Mouse (Mus musculus) kidney, embryonic 16.5 days (tissue): ENCODE measurements around the gene Ccnt1. TPM values are rescaled to one million over a fixed set of nuclear protein-coding genes. Genes with fewer than 3 reads are reported as not detected.
"Not testable (repeated sequence)": the region's sequence is repeated elsewhere in the genome, so short reads cannot be mapped to it uniquely, and the experiment has no call there.

Experiments used
- ATAC-seq: fragments of 200-750 bp; cut with Nextera tagmentation; 2 replicates; pipeline ENCODE4 v1.8.0; 2017; ENCODE audit warnings: moderate TSS enrichment; ENCODE audit not compliant: low FRiP score, low TSS enrichment
- H3K27ac ChIP-seq: fragments of 300-500 bp; sonication (generic); 2 replicates; pipeline ENCODE4 v1.5.1; 2014; ENCODE audit warnings: low read length
- H3K27me3 ChIP-seq: fragments of 300-500 bp; sonication (generic); 2 replicates; pipeline ENCODE4 v1.6.1; 2014; ENCODE audit warnings: low read length, control low read depth, mixed read lengths; ENCODE audit not compliant: insufficient read depth
- H3K36me3 ChIP-seq: fragments of 300-500 bp; sonication (generic); 2 replicates; pipeline ENCODE4 v1.6.1; 2014; ENCODE audit warnings: low read length, control low read depth, mixed read lengths; ENCODE audit not compliant: insufficient read depth
- H3K4me1 ChIP-seq: fragments of 300-500 bp; sonication (generic); 2 replicates; pipeline ENCODE4 v1.6.1; 2014; ENCODE audit warnings: low read length, control low read depth, mixed read lengths; ENCODE audit not compliant: insufficient read depth
- H3K4me2 ChIP-seq: fragments of 300-500 bp; sonication (generic); replicated peaks from 2 replicates; pipeline ENCODE4 v1.6.1; 2014; ENCODE audit warnings: low read depth, low read length
- H3K4me3 ChIP-seq: fragments of 300-500 bp; sonication (generic); 2 replicates; pipeline ENCODE4 v1.5.1; 2014; ENCODE audit warnings: mild to moderate bottlenecking, low read length
- H3K9ac ChIP-seq: fragments of 300-500 bp; sonication (generic); replicated peaks from 2 replicates; pipeline ENCODE4 v1.6.1; 2014; ENCODE audit warnings: low read length
- H3K9me3 ChIP-seq: fragments of 300-500 bp; sonication (generic); 2 replicates; pipeline ENCODE4 v1.6.1; 2016; ENCODE audit warnings: low read length, control low read depth
- WGBS: fragments of 180-500 bp; shearing (Covaris S2); extraction: QIAGEN DNeasy Blood & Tissue Kit; methylation state at CpG from one replicate; pipeline ENCODE4 v1.1.7; 2014; 5-methylcytosine and 5-hydroxymethylcytosine counted together
- polyA plus RNA-seq: library from polyadenylated mRNA; unstranded; fragments of >200 nt; fragmentation: Nextera tagmentation; extraction: Ambion mirVana; gene quantifications from 2 replicates; pipeline ENCODE4 v1.2.1, GENCODE M21; 2015

Ccnt1 gene
- polyA plus RNA-seq, 1 experiment from 2014 or later = 64.4 TPM

GRCm38 (mm10) chr15:98514146-98514545 is 56.6 kb downstream of the Ccnt1 start:
- no peak for ATAC-seq
- Histone ChIP-seq H3K4me2 (no peak overlapping the region), H3K9me3 (no peaks in the 10 kb centered on the region), H3K4me3 (no peak overlapping the region), H3K4me1 (peaks cover 10% of the 10 kb centered on the region; the same call in 1 of the 2 replicates), H3K27me3 (no peaks in the 10 kb centered on the region), H3K36me3 (peaks cover 9% of the 10 kb centered on the region), H3K27ac (no peak overlapping the region), H3K9ac (no peak overlapping the region)
- WGBS = 83% methylated on average over 8 of the region's 8 CpGs

DNA sequence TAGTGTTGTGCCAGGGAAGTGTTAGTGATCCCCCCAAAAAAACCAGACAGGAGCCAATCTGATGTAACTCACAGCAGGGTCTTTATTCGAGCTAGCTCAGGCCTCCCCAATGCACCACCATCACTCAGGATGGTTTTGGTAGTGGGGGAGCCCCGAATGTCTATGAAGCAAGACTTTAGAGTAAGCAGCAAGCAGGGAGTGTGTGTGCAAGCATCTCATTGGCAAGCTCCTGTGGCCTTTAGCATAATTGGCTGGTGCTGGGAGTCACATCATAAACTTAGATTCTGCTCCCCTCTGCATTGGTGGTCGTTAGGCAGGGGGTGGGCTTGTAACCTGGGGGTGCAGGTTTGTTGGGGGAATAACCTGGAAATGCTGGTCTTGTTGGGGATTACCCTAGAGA is 57.0 kb downstream of the Ccnt1 start:
- not testable (repeated sequence) for H3K27me3 ChIP-seq, H3K27ac ChIP-seq, H3K9ac ChIP-seq, H3K4me1 ChIP-seq, H3K4me3 ChIP-seq, H3K9me3 ChIP-seq, H3K36me3 ChIP-seq, H3K4me2 ChIP-seq, ATAC-seq
- WGBS = 71% methylated on average over 3 of the region's 3 CpGs

DNA sequence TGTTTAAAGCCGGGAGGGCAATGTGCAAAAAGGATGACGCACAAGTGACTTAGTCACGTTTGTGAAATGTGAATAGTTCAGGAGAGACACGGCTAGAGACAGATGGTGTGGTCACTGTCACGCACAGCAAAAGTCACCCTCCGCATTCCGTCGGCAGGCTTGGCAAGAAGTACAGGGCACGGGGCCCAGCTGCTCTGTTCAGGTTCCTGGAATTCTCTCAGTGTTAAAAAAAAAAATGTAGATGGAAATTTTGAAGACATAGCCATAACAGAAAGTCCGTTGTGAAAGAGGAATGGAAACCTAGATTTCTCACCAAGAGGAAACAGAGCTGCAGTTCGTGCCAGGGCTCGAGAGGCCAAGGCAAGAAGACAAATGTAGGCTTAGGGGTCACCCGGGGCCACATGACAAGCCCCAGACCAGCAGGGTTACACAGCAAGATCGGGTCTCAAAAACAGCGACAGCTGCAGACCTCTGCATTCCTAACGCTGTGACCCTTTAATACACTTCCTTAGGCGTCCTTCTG is 57.9 kb downstream of the Ccnt1 start:
- 0 out of 2 replicates have a peak overlapping the region, but pooled peaks have one; percentile 14 for H3K27ac ChIP-seq
- no peak overlapping the region for H3K4me3 ChIP-seq
- no peak for ATAC-seq
- 44% methylated on average over 17 of the region's 17 CpGs for WGBS
- H3K27me3 ChIP-seq = no peaks in the 10 kb centered on the region
- peaks cover 10% of the 10 kb centered on the region; the same call in 1 of the 2 replicates for H3K4me1 ChIP-seq
- H3K36me3 ChIP-seq = peaks cover 2% of the 10 kb centered on the region; the same call in 1 of the 2 replicates
- no peaks in the 10 kb centered on the region for H3K9me3 ChIP-seq
- no peak overlapping the region; the same call in 1 of the 2 replicates for H3K4me2 ChIP-seq
- H3K9ac ChIP-seq = 0 out of 2 replicates have a peak overlapping the region, but pooled peaks have one; percentile 38

DNA sequence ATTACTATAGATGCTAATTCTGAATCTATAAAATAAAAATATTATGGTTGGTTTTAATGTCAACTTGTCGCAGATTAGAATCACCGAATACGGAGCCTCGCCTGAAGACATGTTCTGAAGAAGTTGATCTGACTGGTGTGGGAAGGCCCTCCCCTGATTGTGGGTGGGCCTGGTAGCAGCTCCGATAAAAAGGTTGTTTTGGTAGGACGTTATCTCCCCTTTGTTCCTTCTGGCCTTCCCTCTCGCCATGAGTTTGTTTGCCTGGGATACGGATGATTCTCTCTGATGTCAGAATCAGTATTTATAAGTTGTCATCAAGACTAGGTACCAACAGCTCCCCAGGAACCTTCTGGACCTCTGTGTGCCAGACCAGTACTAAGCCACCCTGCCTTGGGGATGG is 58.5 kb downstream of the Ccnt1 start:
- Histone ChIP-seq H3K9ac (no peak overlapping the region), H3K27me3 (no peaks in the 10 kb centered on the region), H3K9me3 (no peaks in the 10 kb centered on the region), H3K36me3 (no peaks in the 10 kb centered on the region), H3K4me3 (no peak overlapping the region), H3K27ac (no peak overlapping the region), H3K4me1 (peaks cover 10% of the 10 kb centered on the region; the same call in 1 of the 2 replicates), H3K4me2 (no peak overlapping the region)
- no peak for ATAC-seq
- 69% methylated on average over 8 of the region's 8 CpGs for WGBS

GRCm38 (mm10) chr15:98511386-98511928 is 59.3 kb downstream of the Ccnt1 start:
- no peaks in the 10 kb centered on the region for H3K36me3 ChIP-seq
- no peak overlapping the region for H3K27ac ChIP-seq
- WGBS = 69% methylated on average over 13 of the region's 13 CpGs
- H3K4me2 ChIP-seq = no peak overlapping the region
- H3K9me3 ChIP-seq = no peaks in the 10 kb centered on the region
- H3K4me1 ChIP-seq = peaks cover 10% of the 10 kb centered on the region; the same call in 1 of the 2 replicates
- H3K27me3 ChIP-seq = no peaks in the 10 kb centered on the region
- H3K4me3 ChIP-seq = no peak overlapping the region
- no peak overlapping the region for H3K9ac ChIP-seq
- ATAC-seq = no peak

GRCm38 (mm10) chr15:98510438-98511385 is 60.0 kb downstream of the Ccnt1 start:
- H3K9ac ChIP-seq = no peak overlapping the region
- H3K4me3 ChIP-seq = peak overlapping the region; percentile 32
- H3K4me1 ChIP-seq = peaks cover 10% of the 10 kb centered on the region; the same call in 1 of the 2 replicates
- WGBS = 27% methylated on average over 25 of the region's 25 CpGs
- H3K9me3 ChIP-seq = no peaks in the 10 kb centered on the region
- ATAC-seq = no peak
- H3K36me3 ChIP-seq = no peaks in the 10 kb centered on the region
- peak overlapping the region; percentile 55 for H3K4me2 ChIP-seq
- H3K27ac ChIP-seq = no peak overlapping the region
- no peaks in the 10 kb centered on the region for H3K27me3 ChIP-seq

DNA sequence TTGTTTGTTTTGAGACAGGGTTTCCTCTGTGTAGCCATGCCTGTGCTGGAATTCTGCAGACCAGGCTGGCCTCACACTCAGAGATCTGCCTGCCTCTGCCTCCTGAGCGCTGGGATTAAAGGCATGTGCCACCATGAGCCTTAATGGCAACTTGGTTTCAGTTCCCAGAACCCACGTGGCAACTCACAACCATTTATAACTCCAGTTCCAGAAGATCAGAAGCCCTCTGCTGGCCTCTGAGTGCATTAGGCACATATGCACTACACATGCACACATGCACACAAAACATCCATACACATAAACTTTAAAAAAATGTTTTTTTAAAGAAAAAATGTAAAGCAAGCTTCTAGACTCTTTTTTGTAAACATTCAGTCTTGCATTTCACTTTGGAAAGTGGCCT is 61.3 kb downstream of the Ccnt1 start:
- Histone ChIP-seq H3K27ac (no peak overlapping the region), H3K4me1 (peaks cover 10% of the 10 kb centered on the region; the same call in 1 of the 2 replicates), H3K9ac (no peak overlapping the region), H3K9me3 (no peaks in the 10 kb centered on the region), H3K36me3 (no peaks in the 10 kb centered on the region), H3K27me3 (no peaks in the 10 kb centered on the region), H3K4me2 (no peak overlapping the region), H3K4me3 (no peak overlapping the region)
- no peak for ATAC-seq
- 57% methylated on average over 2 of the region's 2 CpGs for WGBS

- Histone ChIP-seq H3K9me3 (no peaks in the 10 kb centered on the region), H3K9ac (no peak overlapping the region)
- 90% methylated on average over 6 of the region's 6 CpGs for WGBS
Observed at GRCm38 (mm10) chr15:98507321-98507720, 63.4 kb downstream of the Ccnt1 start.

DNA sequence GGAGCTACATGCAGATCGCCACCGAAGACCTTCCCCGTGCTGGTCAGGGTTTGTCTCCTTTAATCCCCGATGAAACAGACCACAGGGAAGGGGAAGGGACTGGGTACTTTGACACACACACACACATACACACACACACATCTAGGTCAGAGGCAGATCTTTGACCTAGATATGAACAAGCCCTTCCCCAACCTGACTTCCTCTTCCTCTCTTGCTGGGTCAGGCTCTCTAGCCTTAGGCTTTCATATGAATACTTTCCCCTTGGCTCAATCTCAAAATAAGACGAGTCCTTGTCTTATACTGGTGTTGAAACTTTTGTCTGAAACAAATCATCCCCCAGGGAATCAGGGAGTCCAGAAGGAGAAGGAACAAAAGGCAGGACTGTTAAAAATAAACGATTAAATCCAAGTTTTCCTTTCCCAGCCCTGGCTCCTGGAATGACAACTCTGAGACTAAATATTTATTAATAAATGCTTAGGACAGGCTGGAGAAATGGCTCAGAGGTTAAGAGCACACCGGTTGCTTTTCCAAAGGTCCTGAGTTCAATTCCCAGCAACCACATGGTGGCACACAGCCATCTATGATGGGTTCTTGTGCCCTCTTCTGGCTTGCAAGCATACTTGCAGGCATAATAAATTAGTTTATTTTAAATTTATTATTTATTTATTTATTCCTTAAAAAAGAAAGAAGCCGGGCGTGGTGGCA is 64.3 kb downstream of the Ccnt1 start:
- H3K4me1 ChIP-seq = 0 out of 2 replicates have a peak, but pooled peaks cover 5% of the 10 kb centered on the region
- H3K27me3 ChIP-seq = no peaks in the 10 kb centered on the region
- H3K9ac ChIP-seq = no peak overlapping the region
- H3K9me3 ChIP-seq = no peaks in the 10 kb centered on the region
- H3K36me3 ChIP-seq = no peaks in the 10 kb centered on the region
- ATAC-seq = no peak
- WGBS = 83% methylated on average over 9 of the region's 9 CpGs
- no peak overlapping the region for H3K27ac ChIP-seq
- no peak overlapping the region for H3K4me3 ChIP-seq
- no peak overlapping the region for H3K4me2 ChIP-seq

More at GRCm38 (mm10) chr15:98507321-98507720, 63.4 kb downstream of the Ccnt1 start:
- no peak overlapping the region for H3K27ac ChIP-seq
- no peaks in the 10 kb centered on the region for H3K36me3 ChIP-seq
- H3K4me3 ChIP-seq = no peak overlapping the region
- no peak for ATAC-seq
- no peaks in the 10 kb centered on the region for H3K27me3 ChIP-seq
- no peak overlapping the region for H3K4me2 ChIP-seq
- 0 out of 2 replicates have a peak, but pooled peaks cover 5% of the 10 kb centered on the region for H3K4me1 ChIP-seq
